7 mouse cellular contexts compared by ENCODE assay signal in genomic region chr17:35193881-35194843, GRCm38 (mm10). TPM values are rescaled to one million over a fixed set of nuclear protein-coding genes. Genes with fewer than 3 reads are reported as not detected.
DNase-seq lines count a peak whose midpoint lies in the region; ATAC-seq and TF ChIP-seq lines count a peak whose summit lies in the region.

Ltb (plus strand) TSS chr17:35194439.

- no peak for ATAC-seq in hindbrain, postnatal 0 days

- 78% methylated on average over 26 of the region's 28 CpGs for WGBS in hindbrain, postnatal 0 days
- WGBS in midbrain, embryonic 10.5 days: 70% methylated on average over 28 of the region's 28 CpGs
- WGBS in thymus, adult 2 months: 4% methylated on average over 28 of the region's 28 CpGs

- H3K9me3 ChIP-seq in E14TG2a.4 (ENCODE audit: low read length): 0 out of 2 replicates have a peak, but pooled peaks cover 5% of the 10 kb centered on the region
- H3K9me3 ChIP-seq in hindbrain, postnatal 0 days (ENCODE audit: low read length): no peaks in the 10 kb centered on the region
- H3K9me3 ChIP-seq in midbrain, embryonic 10.5 days (replicated peaks): no peaks in the 10 kb centered on the region

- H3K27ac ChIP-seq in hindbrain, postnatal 0 days: no peak within 1 kb of the TSS
- 0 out of 2 replicates have a peak within 1 kb of the TSS, but pooled peaks have one; percentile 28 for H3K27ac ChIP-seq in midbrain, embryonic 10.5 days (replicated peaks)
- H3K27ac ChIP-seq in thymus, adult 2 months (ENCODE audit: control insufficient read depth, insufficient read depth, low read length): peak within 1 kb of the TSS; percentile 96

- peak within 1 kb of the TSS; percentile 73 for H3K4me3 ChIP-seq in E14TG2a.4 (replicated peaks; ENCODE audit: low read length)
- H3K4me3 ChIP-seq in hindbrain, postnatal 0 days (ENCODE audit: low read length): no peak within 1 kb of the TSS
- peak within 1 kb of the TSS; percentile 59 for H3K4me3 ChIP-seq in midbrain, embryonic 10.5 days
- H3K4me3 ChIP-seq in thymus, adult 2 months (ENCODE audit: control insufficient read depth, insufficient read depth, low read length): peak within 1 kb of the TSS; percentile 67

- H3K36me3 ChIP-seq in E14TG2a.4 (ENCODE audit: insufficient read depth, low read length): no peaks in the 10 kb centered on the region
- no peaks in the 10 kb centered on the region for H3K36me3 ChIP-seq in hindbrain, postnatal 0 days (ENCODE audit: insufficient read depth, low read length)
- H3K36me3 ChIP-seq in midbrain, embryonic 10.5 days: no peaks in the 10 kb centered on the region
- no peaks in the 10 kb centered on the region for H3K36me3 ChIP-seq in thymus, adult 2 months (ENCODE audit: control insufficient read depth, insufficient read depth, low read length)

- DNase-seq in adrenal gland, postnatal 14 days: peak; percentile 72
- no peak for DNase-seq in hindbrain, postnatal 0 days (ENCODE audit: low spot score)
- DNase-seq in midbrain, embryonic 10.5 days (ENCODE audit: low spot score): no peak
- DNase-seq in thymus, adult 2 months: peak; percentile 91
- no peak for DNase-seq in testis, postnatal 10 days (ENCODE audit: low spot score)
- DNase-seq in right cerebral cortex, postnatal 36 days (ENCODE audit: low spot score in 2 of 2): no peak

- peaks cover 70% of the 10 kb centered on the region for H3K27me3 ChIP-seq in E14TG2a.4 (ENCODE audit: insufficient read depth, low read length)
- H3K27me3 ChIP-seq in hindbrain, postnatal 0 days (ENCODE audit: insufficient read depth, low read length): peaks cover 8% of the 10 kb centered on the region; the same call in 1 of the 2 replicates
- peaks cover 59% of the 10 kb centered on the region for H3K27me3 ChIP-seq in midbrain, embryonic 10.5 days (ENCODE audit: low read depth, poor library complexity, severe bottlenecking)
- H3K27me3 ChIP-seq in thymus, adult 2 months (ENCODE audit: control insufficient read depth, insufficient read depth, low read length): no peaks in the 10 kb centered on the region

- H3K4me2 ChIP-seq in hindbrain, postnatal 0 days (ENCODE audit: low read depth, low read length): peak within 1 kb of the TSS; percentile 69

- TF ChIP-seq CTCF in E14TG2a.4 (conservative IDR thresholded peaks at IDR 0.05; ENCODE audit: low read length): no peak
- no peak for TF ChIP-seq CTCF in hindbrain, postnatal 0 days (IDR thresholded peaks at IDR 0.05; ENCODE audit: low read depth)
- TF ChIP-seq CTCF in thymus, adult 2 months (IDR thresholded peaks at IDR 0.05; ENCODE audit: borderline replicate concordance, control insufficient read depth, extremely low read depth, insufficient read depth, low read length, poor library complexity): no peak

- TF ChIP-seq POLR2A in thymus, adult 2 months (IDR thresholded peaks at IDR 0.05; ENCODE audit: control insufficient read depth, extremely low read depth, insufficient read depth, low read length, poor library complexity): peak; percentile 88

- peaks cover 45% of the 10 kb centered on the region for H3K4me1 ChIP-seq in E14TG2a.4 (replicated peaks; ENCODE audit: low read depth, low read length)
- no peaks in the 10 kb centered on the region for H3K4me1 ChIP-seq in hindbrain, postnatal 0 days (ENCODE audit: insufficient read depth, low read length)
- H3K4me1 ChIP-seq in midbrain, embryonic 10.5 days: peaks cover 23% of the 10 kb centered on the region
- H3K4me1 ChIP-seq in thymus, adult 2 months (replicated peaks; ENCODE audit: control insufficient read depth, insufficient read depth, low read length): peaks cover 50% of the 10 kb centered on the region

- H3K9ac ChIP-seq in hindbrain, postnatal 0 days (replicated peaks; ENCODE audit: low read length): no peak within 1 kb of the TSS

RNA-seq across cellular contexts. Expression of gene Ltb, which starts in this region (rescaled TPM):
- 4.3 and 35.6 TPM in 2 replicates for total RNA-seq in adrenal gland, postnatal 14 days (2021)
- total RNA-seq in hindbrain, postnatal 0 days (2014; rRNA removed): 1.6 TPM in 1 of 2 replicates, not detected in the other
- 1.2 and 1.8 TPM in 2 replicates for polyA plus RNA-seq in hindbrain, postnatal 0 days (2015; fragmentation: Nextera tagmentation; extraction: Ambion mirVana)
- polyA plus RNA-seq in midbrain, embryonic 10.5 days (2016; fragmentation: Nextera tagmentation; extraction: Ambion mirVana): 0.10 TPM in 1 of 2 replicates, not detected in the other
- 358 and 375 TPM in 2 replicates for polyA plus RNA-seq in thymus, adult 2 months (2012; rRNA removed)

Comparison
In these comparisons a context has a peak if more than half of its experiments do, and no peak if none do; other contexts are left out.
1. RNA of gene Ltb (polyA plus RNA-seq): 358 to 375 TPM in thymus, adult 2 months; 1.2 to 1.8 TPM in hindbrain, postnatal 0 days and 0.10 TPM in midbrain, embryonic 10.5 days; every median in the first group is over 100 times any median in the second.
2. DNase-seq: peak in adrenal gland, postnatal 14 days (single experiment) and thymus, adult 2 months (single experiment); none in hindbrain, postnatal 0 days (single experiment), midbrain, embryonic 10.5 days (single experiment), testis, postnatal 10 days (single experiment) and right cerebral cortex, postnatal 36 days (0 of 2).